Mouse (Mus musculus): ENCODE measurements around the gene Arl13a.
"Not testable (repeated sequence)": the region's sequence is repeated elsewhere in the genome, so short reads cannot be mapped to it uniquely, and the experiment has no call there.

Gene Arl13a

GRCm38 (mm10) chrX:134187201-134187600 is at the start of gene Arl13a:
Gene Arl13a, plus strand, starts transcription at chrX:134187501.
- not testable (repeated sequence) for DNase-seq

DNA sequence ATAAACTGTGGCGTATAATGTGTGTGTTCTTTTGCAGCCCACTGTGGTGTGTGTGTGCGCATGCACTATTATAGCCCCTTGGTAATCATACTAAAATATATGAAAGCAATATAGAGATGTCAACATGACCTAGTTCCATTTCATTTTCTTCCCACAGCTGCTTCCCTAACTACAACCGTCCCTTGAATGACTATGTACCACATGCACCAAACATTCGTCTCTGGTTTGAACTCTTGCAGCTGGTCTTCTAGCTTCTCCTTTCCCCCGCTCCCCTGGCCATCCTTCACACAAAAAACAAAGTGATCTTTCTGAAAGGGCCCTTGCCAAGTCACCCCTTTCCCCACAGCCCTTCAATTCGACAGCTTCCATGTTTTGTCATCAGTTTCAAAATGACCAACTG is 47.3 kb upstream of the Arl13a start:
- no peak for DNase-seq

DNA sequence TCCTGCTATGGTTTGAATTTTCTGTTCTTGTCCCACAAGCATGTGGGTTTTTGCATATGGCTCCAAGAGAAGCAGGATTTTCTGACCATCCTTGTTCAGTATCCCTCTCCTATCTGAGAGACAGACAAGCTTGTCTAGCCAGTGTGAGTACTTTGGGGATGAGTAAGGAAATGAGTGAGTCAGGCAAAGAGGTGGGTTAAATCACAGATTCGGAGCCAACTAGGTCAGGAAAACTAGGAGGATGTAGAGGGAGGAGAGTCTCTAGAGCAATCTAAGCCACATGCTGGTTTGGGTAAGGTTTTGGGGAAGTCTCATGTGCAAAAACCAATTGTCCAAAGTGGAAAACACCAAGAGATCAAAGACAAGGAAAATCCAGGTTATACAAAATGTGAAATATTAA is 45.8 kb upstream of the Arl13a start:
- DNase-seq, result no peak

GRCm38 (mm10) chrX:134141986-134142385 is 45.3 kb upstream of the Arl13a start:
- no peak for DNase-seq

- no peak for DNase-seq
These were observed 29.1 kb upstream of the Arl13a start for GRCm38 (mm10) chrX:134158151-134158550.

DNA sequence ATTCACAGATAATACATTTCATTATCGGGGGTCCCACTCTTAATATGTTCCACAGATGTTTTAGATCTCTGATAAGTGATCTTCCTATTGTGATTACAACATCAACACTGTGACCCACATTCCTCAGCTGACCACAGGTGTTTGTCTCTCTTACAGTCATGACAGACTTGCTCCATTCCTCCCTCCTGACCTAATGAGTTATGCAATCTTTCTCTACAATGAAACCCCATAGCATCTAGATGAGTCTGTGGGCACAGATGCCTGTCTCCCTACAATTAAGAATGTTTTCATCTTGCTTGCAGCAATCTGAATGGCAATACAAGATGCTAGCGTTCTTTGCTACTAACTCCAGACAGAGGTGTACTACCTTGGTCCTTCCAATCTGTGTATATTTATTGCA is 26.9 kb upstream of the Arl13a start:
- no peak for DNase-seq

DNA sequence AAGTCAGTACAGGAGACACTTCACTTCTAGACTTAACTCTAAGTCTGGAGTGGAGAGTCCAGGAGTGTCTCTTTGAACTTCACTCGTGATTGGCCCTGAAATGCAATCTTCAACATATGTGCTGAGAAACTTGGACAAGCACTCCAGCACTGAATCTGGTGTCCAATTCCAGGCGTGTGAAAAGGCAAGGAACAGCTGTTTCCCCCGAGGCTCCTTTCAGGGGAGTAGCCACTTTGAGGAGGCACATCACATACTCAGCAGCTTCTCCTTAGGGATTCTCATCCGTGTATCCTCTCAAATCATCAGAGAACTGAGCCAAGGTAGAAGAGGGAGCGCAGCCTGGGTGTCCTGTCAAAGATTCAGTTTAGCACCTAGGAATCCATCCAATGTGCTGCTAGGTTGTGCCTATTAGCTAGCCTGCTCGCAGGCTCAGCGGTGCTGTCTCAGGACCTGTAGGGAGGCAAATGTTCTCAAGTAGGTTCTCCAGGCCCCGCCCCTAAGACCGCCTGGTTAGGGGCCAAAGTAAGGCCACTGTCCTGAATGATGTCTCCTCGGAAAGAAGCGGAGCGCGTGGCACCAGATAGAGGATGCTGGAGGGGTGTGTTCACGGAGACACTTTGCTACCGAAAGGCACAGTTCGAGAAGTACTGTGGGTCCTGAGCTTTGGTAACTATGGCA is 25.1 kb upstream of the Arl13a start, which contains the start of gene Xkrx:
TSS of gene Xkrx (minus strand) at position 34 of the 678 bp plus-strand sequence.
- peak; percentile 11 for DNase-seq

DNA sequence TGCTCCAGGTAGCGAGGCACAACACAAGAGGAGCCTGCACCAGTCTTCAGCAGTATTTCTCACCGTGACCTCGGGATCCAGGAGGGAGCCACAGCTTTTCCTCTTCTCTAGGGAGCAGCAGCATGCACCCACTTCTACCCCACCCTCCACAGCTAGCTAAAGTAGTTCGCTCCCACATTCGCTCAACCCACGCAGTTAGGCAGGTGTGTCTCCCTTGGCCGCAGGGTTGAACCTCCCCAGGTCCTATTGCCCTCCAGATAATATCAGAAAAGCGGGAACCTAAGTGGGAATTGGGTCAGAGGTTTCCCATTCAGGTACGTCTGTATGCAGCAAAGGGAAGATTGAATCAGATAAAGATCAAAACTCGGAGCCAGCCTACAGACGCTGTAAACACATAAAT is 24.5 kb upstream of the Arl13a start:
- DNase-seq, result peak; percentile 22

GRCm38 (mm10) chrX:134163484-134163883 is 23.8 kb upstream of the Arl13a start:
- DNase-seq, result no peak

DNA sequence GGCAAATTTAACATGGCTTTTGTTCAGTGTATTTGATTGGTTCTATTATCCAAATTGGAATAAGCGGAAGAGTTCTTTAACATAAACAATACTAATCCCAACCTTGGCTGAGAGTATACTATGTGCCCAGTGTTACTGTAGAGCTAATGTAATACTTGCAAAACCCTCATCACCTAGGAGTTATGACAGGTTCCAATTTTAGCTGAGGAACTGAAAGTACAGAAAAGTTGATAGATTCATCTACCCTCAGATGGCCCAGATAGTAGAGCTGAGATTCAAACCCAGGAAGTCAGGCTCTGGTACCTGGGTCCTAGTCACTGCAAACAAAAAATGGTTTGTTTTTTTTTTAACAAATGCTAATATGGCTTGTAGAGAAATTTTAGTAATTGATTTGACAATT is 16.7 kb upstream of the Arl13a start:
- no peak for DNase-seq

- DNase-seq, result no peak
These were observed 12.6 kb upstream of the Arl13a start for GRCm38 (mm10) chrX:134174699-134175098.

DNA sequence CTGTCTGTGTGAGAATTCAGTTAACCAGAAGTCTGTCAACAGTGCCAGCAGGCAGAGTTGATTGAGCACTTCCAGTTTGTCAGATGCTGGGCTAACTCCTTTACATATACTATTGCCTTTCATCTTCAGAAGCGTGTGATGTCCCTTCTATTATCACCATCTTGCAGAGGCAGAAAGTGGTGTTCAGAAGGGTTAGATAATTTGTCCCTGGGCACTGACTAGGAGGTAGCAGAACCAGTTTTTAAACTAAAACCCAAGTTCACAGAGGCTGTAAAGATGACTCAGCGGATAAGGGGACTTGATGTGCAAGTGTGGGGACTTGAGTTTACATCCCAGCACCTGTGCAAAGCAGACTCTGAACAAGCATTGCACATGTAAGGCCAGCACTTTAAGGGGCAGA is 21.2 kb downstream of the Arl13a start:
- no peak for DNase-seq

DNA sequence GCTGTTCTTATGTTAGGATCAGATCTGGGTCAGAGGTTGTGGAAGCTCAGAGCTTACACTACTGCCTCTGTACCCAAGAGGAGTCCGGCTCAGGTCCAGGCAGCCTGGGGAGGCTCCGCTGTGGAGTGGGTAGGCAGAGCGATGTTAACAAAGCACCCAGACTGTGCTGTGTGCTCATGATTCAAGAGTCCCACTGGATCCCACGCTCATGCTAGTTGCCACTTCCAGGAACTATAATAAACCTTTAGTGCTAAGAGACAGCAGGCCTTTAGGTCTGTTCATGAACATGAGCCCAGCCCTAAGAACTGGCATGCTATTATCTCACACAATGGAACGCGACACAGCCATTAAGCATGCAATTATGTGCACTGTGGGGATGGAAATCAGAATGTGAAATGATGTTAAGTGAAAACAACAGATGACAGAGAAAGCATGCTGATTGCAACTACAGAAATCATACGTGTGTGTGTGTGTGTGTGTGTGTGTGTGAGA is 23.9 kb downstream of the Arl13a start:
- DNase-seq, result no peak

- DNase-seq, result no peak
These were observed 30.9 kb downstream of the Arl13a start for GRCm38 (mm10) chrX:134218161-134218560.

DNA sequence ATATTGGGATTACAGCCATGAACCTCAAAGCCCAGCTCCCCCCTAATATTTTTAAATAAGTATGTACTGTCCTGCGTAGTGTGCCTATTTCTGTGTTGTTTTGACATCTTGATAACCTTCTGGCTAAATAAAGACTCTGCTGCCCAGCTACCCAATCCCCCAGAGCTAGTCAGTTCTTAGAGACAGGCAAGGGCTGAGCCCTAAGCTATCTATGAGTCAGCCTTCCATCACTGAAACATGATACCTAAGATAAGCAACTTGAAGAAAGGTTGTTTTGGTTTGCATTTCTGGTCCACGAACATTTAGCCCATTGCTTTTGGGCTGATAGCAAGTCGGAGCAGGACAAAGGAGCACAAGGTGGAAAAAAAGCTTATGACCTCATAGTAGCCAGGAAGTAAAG is 33.3 kb downstream of the Arl13a start:
- DNase-seq, result no peak

DNA sequence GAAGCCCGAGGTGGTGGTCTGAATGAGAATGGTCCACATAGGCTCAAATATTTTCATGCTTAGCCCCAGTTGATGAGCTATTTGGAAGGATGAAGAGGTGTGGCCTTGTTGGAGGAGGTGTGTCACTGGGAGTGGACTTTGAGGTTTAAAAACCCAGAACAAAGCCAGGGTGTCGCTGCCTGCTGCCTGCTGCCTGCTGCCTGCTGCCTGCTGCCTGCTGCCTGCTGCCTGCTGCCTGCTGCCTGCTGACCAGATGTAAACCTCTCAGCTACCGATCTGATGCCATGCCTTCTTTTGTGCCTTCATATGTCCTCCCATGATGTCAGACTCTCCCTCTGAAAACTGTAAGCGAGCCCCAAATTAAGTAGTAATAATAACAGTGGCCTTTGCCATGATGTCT is 34.6 kb downstream of the Arl13a start, which contains the start of gene Nox1:
TSS of gene Nox1 (minus strand) at position 101 of the 400 bp plus-strand sequence.
- DNase-seq, result no peak

GRCm38 (mm10) chrX:134233048-134233447 is 45.7 kb downstream of the Arl13a start:
- no peak for DNase-seq

- DNase-seq, result no peak
These were observed 51.0 kb downstream of the Arl13a start for GRCm38 (mm10) chrX:134238266-134238665.

DNA sequence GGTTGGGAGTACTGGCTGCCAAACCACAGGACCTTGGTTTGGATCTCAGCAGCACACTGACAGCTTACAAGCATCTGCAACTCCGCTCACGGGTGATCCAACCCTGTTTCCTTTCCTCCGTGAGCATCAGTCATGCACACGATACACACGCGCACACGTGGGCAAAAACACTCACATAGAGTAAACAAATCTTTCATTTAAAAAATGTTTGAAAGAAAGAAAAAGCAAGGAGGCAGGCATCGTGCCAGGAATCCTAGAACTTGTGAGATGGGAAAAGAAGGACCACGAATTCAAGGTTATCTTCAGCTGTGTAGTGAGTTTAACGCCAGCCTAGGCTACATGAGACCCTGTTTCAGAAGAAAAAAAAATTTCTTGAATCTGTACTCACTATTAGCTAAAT is 58.6 kb downstream of the Arl13a start:
- no peak for DNase-seq

DNA sequence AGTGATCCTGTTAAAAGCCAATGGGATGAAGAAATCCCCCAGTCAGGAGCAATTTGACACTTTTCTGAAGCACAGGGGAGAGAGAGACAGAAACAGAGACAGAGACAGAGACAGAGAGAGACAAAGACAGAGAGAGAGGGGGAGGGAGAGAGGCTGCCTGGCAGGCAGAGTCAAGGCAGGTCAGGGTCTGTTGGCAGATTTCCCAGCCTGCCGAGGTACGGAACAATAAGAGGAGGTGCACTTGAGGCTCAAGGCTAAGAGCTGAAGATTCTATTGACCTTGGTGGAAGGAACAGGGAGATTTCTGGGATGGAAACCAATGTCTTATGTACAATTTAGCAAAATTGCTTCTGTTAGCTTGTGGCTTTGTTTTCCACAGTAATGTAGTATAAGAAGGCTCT is 60.9 kb downstream of the Arl13a start:
- DNase-seq, result no peak
